Mouse (Mus musculus) lung, postnatal 14 days (tissue): ENCODE results near the gene Fndc7.

ENCODE experiments used
- DNase-seq: peaks from one replicate; pipeline ENCODE4 v3.0.0; 2021

The Fndc7 gene

GRCm38 (mm10) chr3:108889908-108890307, at the start of gene Fndc7:
TSS of gene Fndc7 (minus strand) at chr3:108890008.
- DNase-seq = no peak

- DNase-seq = no peak
Observed at GRCm38 (mm10) chr3:108939573-108939972, 49.8 kb upstream of the Fndc7 start, which contains the start of gene Henmt1. TSS of gene Henmt1 (plus strand) at chr3:108939873.

- no peak for DNase-seq
Observed at GRCm38 (mm10) chr3:108938691-108939090, 48.9 kb upstream of the Fndc7 start.

- no peak for DNase-seq
Observed at GRCm38 (mm10) chr3:108933557-108933956, 43.7 kb upstream of the Fndc7 start.

GRCm38 (mm10) chr3:108926308-108926707, 36.5 kb upstream of the Fndc7 start:
- no peak for DNase-seq

GRCm38 (mm10) chr3:108925677-108926076, 35.9 kb upstream of the Fndc7 start:
- DNase-seq = no peak

- DNase-seq = no peak
Observed at GRCm38 (mm10) chr3:108921822-108922221, 32.0 kb upstream of the Fndc7 start.

GRCm38 (mm10) chr3:108920442-108921070, 30.7 kb upstream of the Fndc7 start:
- no peak for DNase-seq

GRCm38 (mm10) chr3:108918852-108919251, 29.0 kb upstream of the Fndc7 start:
- DNase-seq = no peak

GRCm38 (mm10) chr3:108917986-108918385, 28.2 kb upstream of the Fndc7 start:
- DNase-seq = no peak

GRCm38 (mm10) chr3:108916857-108917256, 27.0 kb upstream of the Fndc7 start:
- DNase-seq = no peak

- no peak for DNase-seq
Observed at GRCm38 (mm10) chr3:108915999-108916398, 26.2 kb upstream of the Fndc7 start.

- peak; percentile 96 for DNase-seq
Observed at GRCm38 (mm10) chr3:108911548-108912413, 22.0 kb upstream of the Fndc7 start, which contains the start of gene Prpf38b. TSS of gene Prpf38b (minus strand) at chr3:108911727.

GRCm38 (mm10) chr3:108911081-108911547, 21.3 kb upstream of the Fndc7 start:
- peak; percentile 59 for DNase-seq

GRCm38 (mm10) chr3:108910303-108911080, 20.7 kb upstream of the Fndc7 start:
- peak; percentile 13 for DNase-seq

GRCm38 (mm10) chr3:108902934-108903333, 13.1 kb upstream of the Fndc7 start:
- no peak for DNase-seq

GRCm38 (mm10) chr3:108902038-108902437, 12.2 kb upstream of the Fndc7 start:
- no peak for DNase-seq

- no peak for DNase-seq
Observed at GRCm38 (mm10) chr3:108900681-108901080, 10.9 kb upstream of the Fndc7 start.

- DNase-seq = no peak
Observed at GRCm38 (mm10) chr3:108900147-108900546, 10.3 kb upstream of the Fndc7 start.

GRCm38 (mm10) chr3:108898640-108899039, 8.8 kb upstream of the Fndc7 start:
- DNase-seq = no peak

GRCm38 (mm10) chr3:108892914-108893313, 3.1 kb upstream of the Fndc7 start:
- no peak for DNase-seq

GRCm38 (mm10) chr3:108892080-108892479, 2.3 kb upstream of the Fndc7 start:
- DNase-seq = no peak

- no peak for DNase-seq
Observed at GRCm38 (mm10) chr3:108887618-108887975, 2.2 kb downstream of the Fndc7 start.
